Mouse (Mus musculus): Measurements from ENCODE around the gene Dglucy.

- TF ChIP-seq POLR2A (IDR thresholded peaks at IDR 0.05; ENCODE audit: borderline replicate concordance, extremely low read depth, insufficient read depth, insufficient read length, poor library complexity, severe bottlenecking), result no peak
- no peak for TF ChIP-seq CTCF (IDR thresholded peaks at IDR 0.05; ENCODE audit: borderline replicate concordance, extremely low read depth, insufficient read depth, insufficient read length)
Observed at GRCm38 (mm10) chr12:100774756-100775155, 4.1 kb upstream of the Dglucy start.
